Mouse (Mus musculus): ENCODE measurements around the gene Sept3.

Gene Sept3

GRCm38 (mm10) chr15:82339150-82339549 lies 64.5 kb downstream of the Sept3 start:
- intact Hi-C loops (cut with DNase I), result no loop called here

GRCm38 (mm10) chr15:82339634-82340254 lies 65.1 kb downstream of the Sept3 start:
- intact Hi-C loops (cut with DNase I), result no loop called here

GRCm38 (mm10) chr15:82340414-82341035 lies 65.8 kb downstream of the Sept3 start:
- intact Hi-C loops (cut with DNase I), result no loop called here

GRCm38 (mm10) chr15:82341036-82341501 lies 66.4 kb downstream of the Sept3 start:
- intact Hi-C loops (cut with DNase I), result no loop called here

- intact Hi-C loops (cut with DNase I), result no loop called here
These were observed 67.2 kb downstream of the Sept3 start for GRCm38 (mm10) chr15:82341675-82342542.

- intact Hi-C loops (cut with DNase I), result no loop called here
These were observed 67.8 kb downstream of the Sept3 start for GRCm38 (mm10) chr15:82342543-82342935.

GRCm38 (mm10) chr15:82343368-82344287 lies 68.9 kb downstream of the Sept3 start:
- intact Hi-C loops (cut with DNase I), result no loop called here

All from adrenal gland (tissue).